Mouse (Mus musculus) embryonic facial prominence, embryonic 11.5 days (tissue): ENCODE data around the gene Camk1. TPM values are rescaled to one million over a fixed set of nuclear protein-coding genes. Genes with fewer than 3 reads are reported as not detected.

ENCODE experiments used
- ATAC-seq: fragments of 200-750 bp; cut with Nextera tagmentation; replicated peaks from 2 replicates; pipeline ENCODE4 v1.8.0; 2017; ENCODE audit warnings: low read depth; ENCODE audit not compliant: insufficient number of reproducible peaks, low FRiP score, low TSS enrichment
- DNase-seq: peaks from one replicate; pipeline ENCODE4 v3.0.0-alpha.2; 2015; ENCODE audit warnings: low spot score
- H3K27ac ChIP-seq: fragments of 300-500 bp; sonication (generic); replicated peaks from 2 replicates; pipeline ENCODE4 v1.5.1; 2014; ENCODE audit warnings: mild to moderate bottlenecking, low read depth, low read length, control low read depth
- H3K27me3 ChIP-seq: fragments of 300-500 bp; sonication (generic); 2 replicates; pipeline ENCODE4 v1.6.1; 2014; ENCODE audit warnings: mild to moderate bottlenecking, low read length, moderate library complexity, mixed read lengths; ENCODE audit not compliant: control insufficient read depth, insufficient read depth
- H3K36me3 ChIP-seq: fragments of 300-500 bp; sonication (generic); replicated peaks from 2 replicates; pipeline ENCODE4 v1.6.1; 2014; ENCODE audit warnings: low read depth, mild to moderate bottlenecking, low read length, moderate library complexity, mixed read lengths; ENCODE audit not compliant: control insufficient read depth, insufficient read depth
- H3K4me1 ChIP-seq: fragments of 300-500 bp; sonication (generic); 2 replicates; pipeline ENCODE4 v1.6.1; 2014; ENCODE audit warnings: low read length, mixed read lengths; ENCODE audit not compliant: control insufficient read depth, insufficient read depth
- H3K4me2 ChIP-seq: fragments of 300-500 bp; sonication (generic); 2 replicates; pipeline ENCODE4 v1.6.1; 2014; ENCODE audit warnings: low read depth, mild to moderate bottlenecking, control low read depth, low read length, moderate library complexity
- H3K4me3 ChIP-seq: fragments of 300-500 bp; sonication (generic); 2 replicates; pipeline ENCODE4 v1.5.1; 2014; ENCODE audit warnings: low read depth, low read length, control low read depth
- H3K9ac ChIP-seq: fragments of 300-500 bp; sonication (generic); replicated peaks from 2 replicates; pipeline ENCODE4 v1.6.1; 2014; ENCODE audit warnings: mild to moderate bottlenecking, control low read depth, low read length
- H3K9me3 ChIP-seq: fragments of 300-500 bp; sonication (generic); replicated peaks from 2 replicates; pipeline ENCODE4 v1.6.1; 2016; ENCODE audit warnings: mild to moderate bottlenecking, low read length, inconsistent platforms, mixed read lengths; ENCODE audit not compliant: control insufficient read depth
- WGBS: fragments of 180-500 bp; shearing (Covaris S2); extraction: QIAGEN DNeasy Blood & Tissue Kit; methylation state at CpG from one replicate; pipeline ENCODE4 v1.1.7; 2014; 5-methylcytosine and 5-hydroxymethylcytosine counted together
- polyA plus RNA-seq: library from polyadenylated mRNA; unstranded; fragments of >200 nt; fragmentation: Nextera tagmentation; extraction: Ambion mirVana; gene quantifications from 2 replicates; pipeline ENCODE4 v1.2.1, GENCODE M21; 2014

The Camk1 gene
- polyA plus RNA-seq, 1 experiment from 2014 or later: 73.5 TPM

GRCm38 (mm10) chr6:113368577-113368976 is 24.8 kb upstream of the Camk1 start:
- no peaks in the 10 kb centered on the region for H3K4me1 ChIP-seq
- H3K4me3 ChIP-seq: no peak overlapping the region
- no peak overlapping the region for H3K27ac ChIP-seq
- no peaks in the 10 kb centered on the region for H3K27me3 ChIP-seq
- WGBS: 85% methylated on average over 5 of the region's 5 CpGs
- H3K9ac ChIP-seq: no peak overlapping the region
- H3K36me3 ChIP-seq: peaks cover 3% of the 10 kb centered on the region; the same call in 1 of the 2 replicates
- no peak overlapping the region for H3K4me2 ChIP-seq
- DNase-seq (no peak), ATAC-seq (no peak)
- no peaks in the 10 kb centered on the region for H3K9me3 ChIP-seq

DNA sequence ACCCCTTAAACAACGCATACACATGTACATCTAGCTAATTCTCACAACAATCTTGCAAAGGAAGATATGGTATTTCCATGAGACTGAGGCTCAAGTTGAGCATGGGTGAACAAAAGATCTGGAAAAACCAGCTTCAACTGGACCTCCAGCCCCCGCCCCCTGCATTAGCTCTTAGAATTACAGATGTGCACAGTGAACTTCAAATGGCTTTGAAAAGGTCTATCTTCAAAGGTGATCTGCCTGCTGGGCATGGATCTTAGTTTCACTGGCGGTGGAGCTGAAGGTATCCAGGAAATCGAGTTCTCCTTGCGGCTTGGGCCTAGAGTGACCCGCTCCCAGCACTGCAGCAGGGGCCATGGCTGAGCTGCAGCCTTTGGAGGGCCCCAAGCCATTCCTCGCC is 24.3 kb upstream of the Camk1 start:
- ATAC-seq (no peak), DNase-seq (no peak)
- no peaks in the 10 kb centered on the region for H3K4me1 ChIP-seq
- no peak overlapping the region for H3K4me3 ChIP-seq
- 88% methylated on average over 7 of the region's 7 CpGs for WGBS
- H3K9me3 ChIP-seq: no peaks in the 10 kb centered on the region
- no peak overlapping the region for H3K4me2 ChIP-seq
- peaks cover 3% of the 10 kb centered on the region; the same call in 1 of the 2 replicates for H3K36me3 ChIP-seq
- no peaks in the 10 kb centered on the region for H3K27me3 ChIP-seq
- H3K27ac ChIP-seq: no peak overlapping the region
- H3K9ac ChIP-seq: no peak overlapping the region

GRCm38 (mm10) chr6:113367574-113367973 is 23.8 kb upstream of the Camk1 start:
- H3K36me3 ChIP-seq: peaks cover 3% of the 10 kb centered on the region; the same call in 1 of the 2 replicates
- no peak overlapping the region for H3K27ac ChIP-seq
- WGBS: 95% methylated on average over 1 of the region's 1 CpGs
- no peak overlapping the region for H3K9ac ChIP-seq
- H3K27me3 ChIP-seq: no peaks in the 10 kb centered on the region
- no peak overlapping the region for H3K4me2 ChIP-seq
- no peak overlapping the region for H3K4me3 ChIP-seq
- DNase-seq: no peak
- H3K9me3 ChIP-seq: no peaks in the 10 kb centered on the region
- H3K4me1 ChIP-seq: no peaks in the 10 kb centered on the region
- no peak for ATAC-seq

- H3K36me3 ChIP-seq: no peaks in the 10 kb centered on the region
- H3K4me2 ChIP-seq: no peak overlapping the region
- H3K27me3 ChIP-seq: no peaks in the 10 kb centered on the region
- DNase-seq: no peak
- H3K4me3 ChIP-seq: no peak overlapping the region
- no peak overlapping the region for H3K9ac ChIP-seq
- no peaks in the 10 kb centered on the region for H3K9me3 ChIP-seq
- H3K4me1 ChIP-seq: no peaks in the 10 kb centered on the region
- H3K27ac ChIP-seq: no peak overlapping the region
- ATAC-seq: no peak
- 89% methylated on average over 6 of the region's 6 CpGs for WGBS
Observed at GRCm38 (mm10) chr6:113366639-113367038, 22.9 kb upstream of the Camk1 start.

- 78% methylated on average over 8 of the region's 8 CpGs for WGBS
- Histone ChIP-seq H3K27ac (no peak overlapping the region), H3K9ac (no peak overlapping the region), H3K4me3 (no peak overlapping the region), H3K9me3 (no peaks in the 10 kb centered on the region), H3K4me1 (no peaks in the 10 kb centered on the region), H3K27me3 (no peaks in the 10 kb centered on the region), H3K4me2 (no peak overlapping the region), H3K36me3 (no peaks in the 10 kb centered on the region)
- no peak for ATAC-seq
- DNase-seq: no peak
Observed at GRCm38 (mm10) chr6:113364518-113365135, 20.8 kb upstream of the Camk1 start.

DNA sequence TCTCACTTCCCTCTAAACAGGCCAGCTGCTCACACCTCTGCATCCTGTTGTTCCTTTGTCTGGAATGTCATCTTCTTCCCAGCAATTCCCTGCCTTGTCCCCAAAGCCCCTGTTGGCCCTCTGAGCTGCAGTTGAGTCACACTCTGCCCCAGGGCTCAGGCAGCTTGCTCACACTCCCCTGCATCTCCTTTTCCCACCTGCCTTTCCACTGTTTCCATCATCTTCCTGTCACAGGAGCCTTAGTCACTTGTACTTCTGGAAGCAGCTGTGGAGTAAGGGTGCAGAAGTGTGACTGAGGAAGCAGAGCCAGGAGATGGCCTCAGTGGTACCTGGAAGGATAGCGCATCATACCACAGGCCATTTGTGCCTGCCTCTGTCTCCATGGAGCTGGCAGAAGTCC is 18.5 kb upstream of the Camk1 start:
- Histone ChIP-seq H3K9ac (no peak overlapping the region), H3K4me2 (no peak overlapping the region), H3K27ac (no peak overlapping the region), H3K9me3 (no peaks in the 10 kb centered on the region), H3K4me3 (no peak overlapping the region), H3K27me3 (no peaks in the 10 kb centered on the region), H3K4me1 (no peaks in the 10 kb centered on the region), H3K36me3 (no peaks in the 10 kb centered on the region)
- DNase-seq (no peak), ATAC-seq (no peak)
- WGBS: 96% methylated on average over 1 of the region's 1 CpGs

DNA sequence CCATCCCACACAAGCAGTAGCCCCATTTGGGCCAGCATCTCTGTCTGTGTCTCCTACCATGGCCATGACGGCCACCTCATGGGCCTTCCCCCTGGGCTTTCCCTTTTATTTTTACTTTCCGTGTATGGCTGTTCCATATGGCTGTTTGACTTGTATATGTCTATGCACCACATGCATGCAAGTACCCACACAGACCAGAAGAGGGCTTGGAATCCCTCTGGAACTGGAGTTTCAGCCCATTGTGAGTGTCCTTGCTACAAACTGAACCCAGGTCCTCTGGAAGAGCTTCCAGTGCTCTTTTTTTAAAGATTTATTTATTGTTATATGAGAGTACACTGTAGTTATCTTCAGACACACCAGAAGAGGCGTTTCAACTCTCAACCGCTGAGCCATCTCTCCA is 17.7 kb upstream of the Camk1 start:
- ATAC-seq: no peak
- H3K4me1 ChIP-seq: no peaks in the 10 kb centered on the region
- H3K27ac ChIP-seq: no peak overlapping the region
- 76% methylated on average over 4 of the region's 4 CpGs for WGBS
- no peaks in the 10 kb centered on the region for H3K9me3 ChIP-seq
- H3K9ac ChIP-seq: no peak overlapping the region
- no peak overlapping the region for H3K4me3 ChIP-seq
- H3K36me3 ChIP-seq: no peaks in the 10 kb centered on the region
- H3K4me2 ChIP-seq: no peak overlapping the region
- no peak for DNase-seq
- H3K27me3 ChIP-seq: no peaks in the 10 kb centered on the region

DNA sequence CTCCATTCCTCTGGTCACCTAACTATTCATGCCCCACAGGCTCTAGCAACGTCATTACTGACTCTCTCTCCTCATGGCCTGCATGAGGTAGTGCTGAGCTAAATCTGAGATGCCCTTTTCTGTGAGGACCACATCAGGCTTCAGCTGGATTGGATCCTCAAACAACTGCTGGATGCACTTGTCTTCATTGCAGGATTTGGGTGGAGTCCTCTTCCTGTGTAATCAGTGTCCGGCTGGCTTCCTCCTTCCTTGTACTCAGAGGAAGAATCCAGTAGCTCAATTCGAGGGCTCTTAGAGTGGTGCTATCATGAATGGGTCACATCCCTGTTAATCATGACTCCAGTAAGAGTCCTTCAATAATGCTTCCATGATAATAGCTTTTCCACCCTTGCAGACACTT is 9.9 kb upstream of the Camk1 start:
- Histone ChIP-seq H3K27ac (no peak overlapping the region), H3K4me2 (no peak overlapping the region), H3K4me1 (no peaks in the 10 kb centered on the region), H3K27me3 (no peaks in the 10 kb centered on the region), H3K4me3 (no peak overlapping the region), H3K36me3 (no peaks in the 10 kb centered on the region), H3K9ac (no peak overlapping the region), H3K9me3 (no peaks in the 10 kb centered on the region)
- DNase-seq: no peak
- ATAC-seq: no peak
- WGBS: 69% methylated on average over 3 of the region's 3 CpGs
